Mouse (Mus musculus): ENCODE data around the gene Psg16.

Gene Psg16

GRCm38 (mm10) chr7:17073904-17074615 lies at the start of gene Psg16:
Gene Psg16 (plus strand): TSS chr7:17074040.
- DNase-seq: peak; percentile 91

DNA sequence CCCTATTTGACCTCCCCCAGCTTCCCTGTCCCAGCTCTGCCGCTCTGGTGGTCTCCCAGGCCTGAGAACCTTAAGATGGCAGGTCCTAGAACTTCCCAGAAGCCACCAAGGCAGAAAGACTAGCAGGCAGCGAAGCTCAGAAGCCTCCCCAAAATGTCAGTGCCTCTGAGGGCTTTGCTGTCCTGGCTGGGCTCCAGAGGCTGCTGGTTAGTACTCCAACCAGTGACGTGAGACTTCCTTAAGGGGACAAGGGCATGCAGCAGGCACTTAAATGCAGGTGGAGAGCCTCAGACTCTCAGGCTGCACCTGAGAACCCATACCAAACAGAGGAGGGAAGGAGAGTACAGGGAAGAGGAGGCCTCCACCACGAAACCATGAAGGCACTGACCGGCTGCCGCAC lies 49.7 kb upstream of the Psg16 start:
- peak; percentile 55 for DNase-seq

DNA sequence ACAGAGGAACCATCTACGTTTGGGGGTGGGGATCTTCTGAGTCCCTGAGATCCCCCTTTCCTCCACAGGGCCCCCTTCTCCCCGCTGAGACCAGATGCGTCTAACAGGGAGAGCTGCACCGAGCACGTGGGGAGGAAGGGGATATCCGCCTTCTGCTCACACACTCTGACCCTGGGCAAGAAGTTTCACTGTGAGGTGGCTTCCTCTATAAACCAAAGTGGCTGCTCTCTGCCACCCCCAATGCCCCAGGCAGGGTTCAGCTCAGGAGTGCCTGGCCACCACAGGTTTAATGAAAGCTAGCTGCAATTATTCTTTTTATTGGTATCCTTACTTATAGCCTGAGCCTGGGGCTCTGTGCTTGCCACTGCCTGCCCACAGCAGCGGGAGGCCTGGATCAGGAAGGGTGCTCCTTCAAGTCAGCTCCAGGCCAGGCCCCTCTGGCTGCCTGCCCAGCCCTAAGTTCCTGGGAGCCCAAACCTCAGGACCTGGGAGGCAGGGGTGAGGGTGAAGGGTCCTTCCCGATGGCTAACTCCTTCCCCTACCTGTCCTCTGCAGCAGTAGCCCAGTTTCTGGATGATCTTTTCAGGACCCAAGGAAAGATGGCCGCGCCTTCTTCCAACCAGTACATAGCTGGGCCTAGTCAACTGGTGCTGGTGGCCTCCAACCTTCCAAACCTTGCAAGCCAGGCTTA lies 48.9 kb upstream of the Psg16 start:
- peak; percentile 63 for DNase-seq

- DNase-seq: peak; percentile 46
Observed at GRCm38 (mm10) chr7:17025505-17025894, 48.3 kb upstream of the Psg16 start.

- DNase-seq: peak; percentile 63
Observed at GRCm38 (mm10) chr7:17025896-17026622, 47.8 kb upstream of the Psg16 start.

DNA sequence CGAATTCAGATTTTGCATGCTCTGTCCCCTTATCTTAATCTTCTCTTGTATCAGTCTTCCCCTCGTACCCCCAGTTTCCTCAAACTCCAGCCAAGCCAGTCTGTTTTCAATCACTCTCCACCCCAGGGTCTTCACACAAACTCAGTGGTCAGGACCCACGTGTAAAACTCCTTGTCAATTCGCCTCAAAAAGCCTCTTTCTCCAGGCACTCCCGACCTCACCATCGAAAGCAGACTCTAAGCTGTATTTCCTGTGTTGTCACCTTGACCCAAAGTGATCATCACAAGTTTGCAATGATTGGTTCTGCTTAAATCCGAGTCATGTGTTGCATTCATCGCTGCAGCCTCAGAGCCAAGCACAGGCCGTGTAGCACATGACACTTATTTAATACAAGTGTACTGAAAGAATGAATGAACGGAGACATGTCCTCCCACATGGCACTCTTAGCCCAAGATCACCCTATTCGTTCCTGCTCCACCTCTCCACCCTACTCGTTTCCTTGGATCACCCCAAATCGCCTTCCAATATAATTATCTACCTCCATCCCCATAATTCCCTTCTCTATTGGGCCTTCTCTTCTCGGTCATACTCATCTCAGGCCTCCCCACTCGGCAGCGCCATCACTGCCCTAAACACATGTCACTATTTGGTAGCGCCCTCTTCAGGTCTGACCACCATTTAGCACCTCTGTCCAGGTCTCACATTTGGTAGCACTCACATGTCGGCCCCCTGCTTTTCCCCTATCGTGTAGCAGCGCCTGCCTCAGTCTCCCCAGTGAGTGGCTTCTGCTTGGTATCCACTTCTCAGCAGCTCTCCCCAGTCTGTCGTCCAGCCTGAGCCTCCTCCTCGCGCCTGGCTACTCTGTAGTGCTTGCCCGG lies 46.9 kb upstream of the Psg16 start:
- DNase-seq: no peak

GRCm38 (mm10) chr7:17027588-17028343 lies 46.1 kb upstream of the Psg16 start, which contains the start of gene Ppp5c:
Gene Ppp5c (minus strand): TSS chr7:17027924.
- peak; percentile 92 for DNase-seq

DNA sequence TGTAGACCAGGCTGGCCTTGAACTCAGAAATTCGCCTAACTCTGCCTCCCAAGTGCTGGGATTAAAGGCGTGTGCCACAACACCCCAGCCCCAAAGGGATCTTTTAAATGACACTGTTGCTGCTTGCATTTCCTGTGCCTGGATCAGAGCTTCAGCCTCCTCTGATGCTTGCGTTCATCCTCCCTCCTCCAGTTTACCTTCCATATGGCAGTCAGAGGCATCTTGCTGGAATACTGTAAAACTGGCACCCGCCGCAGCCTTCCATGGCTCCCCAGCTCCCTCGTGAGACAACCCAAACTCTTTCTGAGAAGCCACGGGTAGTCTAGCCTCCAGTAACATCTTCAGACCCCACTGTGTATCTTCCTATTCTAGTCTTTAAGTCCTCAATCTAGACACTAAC lies 44.9 kb upstream of the Psg16 start:
- peak; percentile 31 for DNase-seq

DNA sequence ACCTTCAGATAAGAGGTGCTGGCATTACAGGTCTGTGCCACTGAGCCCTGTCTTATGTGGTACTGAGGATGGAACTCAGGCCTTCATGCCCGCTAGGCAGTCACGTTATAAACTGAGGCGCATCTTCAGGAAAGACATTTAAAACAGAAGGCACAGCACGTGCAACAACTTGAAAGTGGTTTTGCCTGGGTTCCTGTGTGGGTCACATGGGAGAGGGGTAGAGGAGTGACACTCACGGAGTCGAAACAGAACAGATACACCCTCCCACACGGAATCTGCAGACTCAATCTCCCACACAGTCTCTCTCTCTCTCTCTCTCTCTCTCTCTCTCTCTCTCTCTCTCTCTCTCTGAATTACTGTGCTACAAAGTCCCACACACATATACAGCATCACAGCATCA lies 43.6 kb upstream of the Psg16 start:
- no peak for DNase-seq

- DNase-seq: no peak
Observed at GRCm38 (mm10) chr7:17038018-17038695, 35.7 kb upstream of the Psg16 start.

DNA sequence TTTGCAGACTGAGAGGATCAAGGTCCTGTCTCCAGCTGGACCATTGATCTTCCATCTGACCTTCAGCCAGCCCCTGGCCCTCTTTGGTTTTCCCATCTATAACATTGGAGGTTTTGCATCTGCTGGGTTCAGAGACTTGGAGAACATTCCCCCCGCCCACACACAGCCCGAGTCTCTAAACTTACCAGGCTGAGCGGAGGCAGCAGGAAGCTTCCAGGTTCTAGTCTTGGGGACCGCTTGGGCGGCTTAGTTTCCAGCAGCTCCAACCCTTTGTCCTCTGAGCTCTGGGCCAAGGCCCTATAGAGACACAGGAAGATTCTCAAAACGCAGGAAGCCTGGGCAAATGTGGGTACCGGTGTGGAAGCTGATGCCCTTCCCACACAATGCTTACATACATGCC lies 34.5 kb upstream of the Psg16 start:
- no peak for DNase-seq

- DNase-seq: no peak
Observed at GRCm38 (mm10) chr7:17045743-17046142, 28.1 kb upstream of the Psg16 start.

DNA sequence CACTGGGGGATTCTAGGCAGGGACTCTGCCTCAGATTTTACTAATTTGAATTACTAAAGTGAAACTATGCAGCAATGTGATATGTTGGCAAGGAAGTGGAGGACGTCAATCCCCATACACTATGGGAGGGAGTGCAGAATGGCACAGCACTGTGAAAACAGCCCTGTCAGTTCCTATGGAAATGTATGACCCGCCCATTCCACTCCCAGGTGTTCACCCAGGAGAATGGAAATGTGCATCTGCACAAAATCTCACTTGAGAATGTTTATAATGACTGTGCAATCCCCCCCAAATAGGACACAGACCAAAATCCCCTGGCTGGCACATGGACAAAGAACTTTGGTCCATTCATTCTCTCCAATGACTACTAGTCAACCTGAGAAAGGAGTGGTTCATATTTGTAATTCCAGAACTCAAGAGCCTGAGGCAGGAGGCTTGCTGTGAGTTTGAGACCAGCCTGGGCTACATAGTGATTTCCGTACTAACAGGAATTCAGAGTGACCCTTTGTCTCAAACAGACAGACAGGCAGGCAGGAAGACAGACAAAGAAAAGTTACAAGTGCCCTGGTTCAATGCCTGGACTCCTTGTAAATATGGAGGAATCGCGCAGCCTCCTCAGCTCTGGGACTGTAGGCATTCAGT lies 26.7 kb upstream of the Psg16 start:
- no peak for DNase-seq

DNA sequence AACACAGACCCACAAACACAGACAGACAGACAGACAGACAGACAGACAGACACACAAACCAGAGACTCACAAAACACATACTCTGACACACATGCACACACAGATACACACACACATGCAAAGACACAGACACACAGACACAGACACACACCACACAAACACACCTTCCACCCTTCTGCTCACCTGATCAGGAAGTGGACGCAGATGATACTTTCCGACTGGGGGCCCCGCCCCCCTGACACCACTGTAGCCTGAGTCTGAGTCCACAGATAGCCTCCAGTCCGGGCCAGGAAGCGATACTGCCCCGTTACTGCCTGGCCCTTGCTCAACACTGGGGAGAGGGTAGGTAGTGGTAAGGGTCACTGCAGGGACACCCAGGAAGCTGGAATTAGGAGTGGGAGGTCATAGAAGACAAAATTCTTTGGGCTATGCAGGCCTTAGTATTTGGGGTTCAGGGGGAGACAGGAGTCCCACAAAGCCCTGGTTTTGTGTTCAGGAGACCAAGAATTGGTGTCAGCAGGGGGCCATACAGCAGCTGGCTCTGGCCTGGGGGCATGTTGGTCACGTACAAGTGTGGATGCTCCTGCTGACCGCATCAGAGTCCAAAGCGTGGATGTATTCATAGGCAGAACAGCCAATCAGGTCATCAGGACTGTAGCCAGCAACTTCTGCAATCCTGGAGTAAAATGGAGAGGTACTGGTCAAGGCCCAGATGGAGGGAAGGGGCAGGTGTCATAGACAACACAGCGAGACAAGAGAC lies 25.2 kb upstream of the Psg16 start:
- no peak for DNase-seq

- DNase-seq: no peak
Observed at GRCm38 (mm10) chr7:17050491-17050890, 23.3 kb upstream of the Psg16 start.

DNA sequence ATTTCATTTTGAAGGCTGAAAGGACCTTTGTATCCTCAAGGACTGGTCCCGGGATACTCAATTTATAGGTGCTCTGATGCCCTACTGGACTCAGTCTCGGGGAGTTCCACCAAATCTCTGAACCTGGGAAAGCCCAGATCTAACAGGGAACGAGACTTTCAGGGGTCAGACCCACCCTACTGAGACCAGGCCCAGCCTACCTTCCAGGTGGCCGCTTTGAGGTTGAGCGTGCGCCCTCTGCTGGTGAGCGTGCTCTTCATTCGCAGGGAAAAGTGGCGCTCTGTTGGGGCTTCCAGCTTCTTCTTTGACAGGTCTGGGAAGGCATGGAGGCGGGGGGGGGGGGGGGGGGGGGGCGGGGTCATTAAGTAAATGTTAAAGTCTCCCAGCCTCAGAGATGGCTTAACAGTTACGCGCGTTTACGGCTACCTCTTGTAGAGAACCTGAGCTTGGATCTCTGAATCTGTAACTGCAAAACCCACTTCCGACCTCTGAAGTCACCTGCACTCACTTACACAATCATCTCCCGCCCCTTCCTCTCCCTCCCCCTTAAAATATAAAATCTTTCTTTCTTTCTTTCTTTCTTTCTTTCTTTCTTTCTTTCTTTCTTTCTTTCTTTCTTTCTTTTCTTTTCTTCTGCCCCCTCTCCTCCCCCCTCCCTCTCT lies 22.8 kb upstream of the Psg16 start:
- DNase-seq: peak; percentile 70

GRCm38 (mm10) chr7:17054325-17054989 lies 19.4 kb upstream of the Psg16 start:
- peak; percentile 53 for DNase-seq

DNA sequence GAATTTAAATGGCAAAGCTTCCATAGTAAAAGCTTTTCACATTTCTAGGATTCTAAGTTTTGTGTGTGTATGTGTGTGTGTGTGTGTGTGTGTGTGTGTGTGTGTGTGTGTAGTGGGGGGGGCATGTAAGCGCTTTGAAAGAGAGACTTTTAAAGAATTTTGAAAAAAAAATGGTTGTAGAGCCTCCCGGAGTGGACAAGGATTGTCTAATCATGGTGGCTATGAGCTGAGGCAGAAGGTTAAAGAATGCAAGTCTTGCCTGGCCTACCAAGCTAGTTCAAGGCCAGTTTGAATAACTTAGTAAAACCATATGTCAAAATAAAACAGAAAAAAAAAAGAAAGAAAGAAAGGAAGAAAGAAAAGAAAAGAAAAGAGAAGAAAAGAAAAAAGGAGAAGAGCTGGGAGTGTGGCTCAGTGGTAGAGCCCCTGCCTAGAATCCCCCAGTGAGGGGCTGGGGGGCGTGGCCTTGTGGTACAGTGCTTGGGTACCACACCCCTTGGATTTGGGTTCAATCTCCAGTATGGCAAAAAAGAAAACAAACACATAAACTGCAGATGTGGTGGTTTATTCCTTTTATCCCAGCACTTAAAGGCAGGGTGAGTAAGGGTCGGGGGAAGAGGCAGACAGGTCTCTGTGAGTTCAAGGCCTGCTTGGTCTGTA lies 18.4 kb upstream of the Psg16 start:
- peak; percentile 50 for DNase-seq
